Mouse (Mus musculus) heart, postnatal 0 days (tissue): ENCODE results near the gene Stmn1.

ENCODE experiments used
- CTCF ChIP-seq: IDR thresholded peaks from 2 replicates; pipeline ENCODE4 v1.5.1; 2016; ENCODE audit warnings: antibody characterized with exemption, control low read depth, low read depth
- EP300 ChIP-seq: IDR thresholded peaks from 2 replicates; pipeline ENCODE4 v1.6.1; 2016; ENCODE audit warnings: antibody characterized with exemption, low read depth

- TF ChIP-seq CTCF (no peak), EP300 (no peak)
Measured at GRCm38 (mm10) chr4:134469341-134469796, 1.2 kb downstream of the Stmn1 start.
